Mouse (Mus musculus) frontal cortex, postnatal 36 days (tissue): ENCODE results near the gene Zbtb24.

Experiments
- DNase-seq, 2 experiments: peaks; one replicate each; pipeline ENCODE4 v3.0.0; 2022; ENCODE audit warnings: low spot score in 2 of 2

Zbtb24 gene

GRCm38 (mm10) chr10:41464401-41464955 lies 14.3 kb downstream of the Zbtb24 start:
- no peak for DNase-seq

GRCm38 (mm10) chr10:41467325-41467724 lies 17.1 kb downstream of the Zbtb24 start:
- no peak for DNase-seq

- no peak for DNase-seq
Measured at GRCm38 (mm10) chr10:41470693-41471092, 20.5 kb downstream of the Zbtb24 start.

GRCm38 (mm10) chr10:41472534-41472933 lies 22.4 kb downstream of the Zbtb24 start:
- no peak for DNase-seq

GRCm38 (mm10) chr10:41472962-41473481 lies 22.8 kb downstream of the Zbtb24 start:
- no peak for DNase-seq

- DNase-seq: no peak
Measured at GRCm38 (mm10) chr10:41473782-41474468, 23.7 kb downstream of the Zbtb24 start.

- DNase-seq: no peak
Measured at GRCm38 (mm10) chr10:41474981-41475391, 24.8 kb downstream of the Zbtb24 start.

GRCm38 (mm10) chr10:41476171-41477017 lies 26.2 kb downstream of the Zbtb24 start, which contains the start of gene Mical1:
Gene Mical1 (plus strand): TSS chr10:41476314.
- DNase-seq: peak; percentile 45 to 54

- DNase-seq: no peak
Measured at GRCm38 (mm10) chr10:41477018-41477277, 26.8 kb downstream of the Zbtb24 start.

- DNase-seq: peak; percentile 33 to 51
Measured at GRCm38 (mm10) chr10:41477278-41478181, 27.3 kb downstream of the Zbtb24 start.

- DNase-seq: no peak
Measured at GRCm38 (mm10) chr10:41479961-41480360, 29.8 kb downstream of the Zbtb24 start.

GRCm38 (mm10) chr10:41480938-41481880 lies 31.0 kb downstream of the Zbtb24 start:
- no peak for DNase-seq

- DNase-seq: no peak
Measured at GRCm38 (mm10) chr10:41482446-41482845, 32.3 kb downstream of the Zbtb24 start.

GRCm38 (mm10) chr10:41485778-41486177 lies 35.6 kb downstream of the Zbtb24 start:
- DNase-seq: no peak

- no peak for DNase-seq
Measured at GRCm38 (mm10) chr10:41486506-41487170, 36.5 kb downstream of the Zbtb24 start.

GRCm38 (mm10) chr10:41488877-41489276 lies 38.7 kb downstream of the Zbtb24 start:
- DNase-seq: no peak

GRCm38 (mm10) chr10:41489294-41489693 lies 39.1 kb downstream of the Zbtb24 start:
- DNase-seq: no peak

- DNase-seq: peak; percentile 90 to 93
Measured at GRCm38 (mm10) chr10:41489708-41490517, 39.7 kb downstream of the Zbtb24 start, which contains the start of the genes Smpd2 and Ppil6. Gene Smpd2 (minus strand): TSS chr10:41490369. Gene Ppil6 (plus strand): TSS chr10:41490439.

- no peak for DNase-seq
Measured at GRCm38 (mm10) chr10:41490518-41490873, 40.3 kb downstream of the Zbtb24 start.
